Mouse (Mus musculus) heart, adult 2 months (tissue): ENCODE results near the gene Fdxacb1.

ENCODE experiments used
- CTCF ChIP-seq: fragments of 200-600 bp; IDR thresholded peaks from 2 replicates; pipeline ENCODE4 v1.8.1; 2022; ENCODE audit warnings: antibody characterized with exemption, mild to moderate bottlenecking, moderate library complexity
- EP300 ChIP-seq: fragments of 200-500 bp; IDR thresholded peaks from 2 replicates; pipeline ENCODE4 v1.6.1; 2011; ENCODE audit warnings: low read depth, low read length, control low read depth; ENCODE audit not compliant: insufficient read depth

GRCm38 (mm10) chr9:50811187-50811586 lies 43.2 kb downstream of the Fdxacb1 start:
- no peak for TF ChIP-seq CTCF
- TF ChIP-seq EP300: no peak
